In genomic region chr10:99441014-99441413, GRCm38 (mm10) we compare ENCODE assay signal across 8 mouse cellular contexts.
A peak's percentile ranks its signal among the peaks of the same experiment; 100 is the strongest.
DNase-seq lines count a peak whose midpoint lies in the region; ATAC-seq and TF ChIP-seq lines count a peak whose summit lies in the region.

No protein-coding gene starts in this region.

- DNase-seq in MN1 (ENCODE audit: low spot score), result peak; percentile 87
- DNase-seq in kidney, adult 11 months, result peak; percentile 56
- peak in 2 of 3 experiments; percentile 32 to 48 for DNase-seq in liver, embryonic 14.5 days (ENCODE audit: low read depth in 3 of 3, low spot score in 3 of 3)
- peak; percentile 60 to 70 for DNase-seq in right cerebral cortex, adult 2 months (ENCODE audit: low spot score in 2 of 2)
- DNase-seq in cerebellum, adult 9-11 months, result no peak

- TF ChIP-seq CTCF in liver, embryonic 14.5 days (IDR thresholded peaks at IDR 0.05; ENCODE audit: low read depth), result no peak

- H3K9ac ChIP-seq in hindbrain, embryonic 16.5 days (ENCODE audit: low read depth, low read length), result no peak overlapping the region
- H3K9ac ChIP-seq in hindbrain, embryonic 12.5 days, result no peak overlapping the region
- H3K9ac ChIP-seq in forebrain, embryonic 16.5 days (replicated peaks; ENCODE audit: low read depth, low read length), result no peak overlapping the region
- H3K9ac ChIP-seq in liver, embryonic 14.5 days (replicated peaks), result no peak overlapping the region

- no peak overlapping the region for H3K4me2 ChIP-seq in hindbrain, embryonic 16.5 days (ENCODE audit: low read length)
- no peak overlapping the region for H3K4me2 ChIP-seq in hindbrain, embryonic 12.5 days (replicated peaks)
- no peak overlapping the region for H3K4me2 ChIP-seq in forebrain, embryonic 16.5 days (ENCODE audit: low read length)
- no peak overlapping the region for H3K4me2 ChIP-seq in liver, embryonic 14.5 days (ENCODE audit: low read depth)

- no peaks in the 10 kb centered on the region for H3K36me3 ChIP-seq in hindbrain, embryonic 16.5 days (ENCODE audit: control insufficient read depth, insufficient read depth, low read length)
- H3K36me3 ChIP-seq in hindbrain, embryonic 12.5 days, result no peaks in the 10 kb centered on the region
- no peaks in the 10 kb centered on the region for H3K36me3 ChIP-seq in forebrain, embryonic 16.5 days (ENCODE audit: control insufficient read depth, insufficient read depth)
- no peaks in the 10 kb centered on the region for H3K36me3 ChIP-seq in liver, embryonic 14.5 days (replicated peaks; ENCODE audit: control insufficient read depth, insufficient read depth, low read depth)

- TF ChIP-seq EP300 in liver, embryonic 14.5 days (IDR thresholded peaks at IDR 0.05; ENCODE audit: low read depth), result no peak

- WGBS in hindbrain, embryonic 16.5 days, result 40% methylated on average over 6 of the region's 6 CpGs
- WGBS in hindbrain, embryonic 12.5 days, result 53% methylated on average over 6 of the region's 6 CpGs
- WGBS in forebrain, embryonic 16.5 days, result 38% methylated on average over 6 of the region's 6 CpGs
- WGBS in liver, embryonic 14.5 days (ENCODE audit: insufficient replicate concordance), result 25% methylated on average over 6 of the region's 6 CpGs

- H3K27me3 ChIP-seq in hindbrain, embryonic 16.5 days (replicated peaks; ENCODE audit: control insufficient read depth, insufficient read depth, low read length), result no peaks in the 10 kb centered on the region
- H3K27me3 ChIP-seq in hindbrain, embryonic 12.5 days, result no peaks in the 10 kb centered on the region
- no peaks in the 10 kb centered on the region for H3K27me3 ChIP-seq in forebrain, embryonic 16.5 days (replicated peaks; ENCODE audit: control insufficient read depth, insufficient read depth, low read length)
- H3K27me3 ChIP-seq in liver, embryonic 14.5 days (ENCODE audit: control insufficient read depth, insufficient read depth, low read length), result no peaks in the 10 kb centered on the region

- no peak overlapping the region for H3K4me3 ChIP-seq in hindbrain, embryonic 16.5 days (ENCODE audit: low read length)
- no peak overlapping the region for H3K4me3 ChIP-seq in hindbrain, embryonic 12.5 days
- H3K4me3 ChIP-seq in forebrain, embryonic 16.5 days (replicated peaks; ENCODE audit: low read length), result no peak overlapping the region
- H3K4me3 ChIP-seq in liver, embryonic 14.5 days (ENCODE audit: insufficient read depth in 1 of 2, low read depth in 2 of 2, low read length in 2 of 2), result no peak overlapping the region

- H3K4me1 ChIP-seq in hindbrain, embryonic 16.5 days (ENCODE audit: control insufficient read depth, insufficient read depth, low read depth, low read length), result no peaks in the 10 kb centered on the region
- 0 out of 2 replicates have a peak, but pooled peaks cover 5% of the 10 kb centered on the region for H3K4me1 ChIP-seq in hindbrain, embryonic 12.5 days
- H3K4me1 ChIP-seq in forebrain, embryonic 16.5 days (replicated peaks; ENCODE audit: control insufficient read depth, insufficient read depth, low read length), result no peaks in the 10 kb centered on the region
- H3K4me1 ChIP-seq in liver, embryonic 14.5 days (replicated peaks; ENCODE audit: control insufficient read depth in 2 of 2, insufficient read depth in 2 of 2, low read length in 1 of 2), result no peaks in the 10 kb centered on the region; a peak in 1 of 4 replicates

- H3K9me3 ChIP-seq in hindbrain, embryonic 16.5 days (ENCODE audit: control insufficient read depth, low read length), result no peaks in the 10 kb centered on the region
- peaks cover 7% of the 10 kb centered on the region for H3K9me3 ChIP-seq in hindbrain, embryonic 12.5 days (replicated peaks)
- no peaks in the 10 kb centered on the region for H3K9me3 ChIP-seq in forebrain, embryonic 16.5 days (ENCODE audit: control insufficient read depth, low read length)
- H3K9me3 ChIP-seq in liver, embryonic 14.5 days (ENCODE audit: control insufficient read depth, low read length), result no peaks in the 10 kb centered on the region

- peak overlapping the region; percentile 20; the same call in 1 of the 2 replicates for H3K27ac ChIP-seq in hindbrain, embryonic 16.5 days (ENCODE audit: low read depth, low read length)
- H3K27ac ChIP-seq in hindbrain, embryonic 12.5 days, result no peak overlapping the region
- peak overlapping the region; percentile 23; the same call in 1 of the 2 replicates for H3K27ac ChIP-seq in forebrain, embryonic 16.5 days (ENCODE audit: low read length)
- no peak overlapping the region for H3K27ac ChIP-seq in liver, embryonic 14.5 days

- no peak for ATAC-seq in hindbrain, embryonic 16.5 days
- no peak for ATAC-seq in hindbrain, embryonic 12.5 days (ENCODE audit: low FRiP score)
- 0 out of 2 replicates have a peak, but pooled peaks have one; percentile 28 for ATAC-seq in forebrain, embryonic 16.5 days
- no peak for ATAC-seq in liver, embryonic 14.5 days (ENCODE audit: insufficient read depth)

Comparison
In these comparisons a context has a peak if more than half of its experiments do, and no peak if none do; other contexts are left out.
1. H3K27ac ChIP-seq: peak in hindbrain, embryonic 16.5 days (single experiment) and forebrain, embryonic 16.5 days (single experiment); none in hindbrain, embryonic 12.5 days (single experiment) and liver, embryonic 14.5 days (single experiment).